Mouse (Mus musculus) hindbrain, embryonic 14.5 days (tissue): ENCODE measurements around the gene Vps26a. TPM values are rescaled to one million over a fixed set of nuclear protein-coding genes. Genes with fewer than 3 reads are reported as not detected.
A peak's percentile ranks its signal among the peaks of the same experiment; 100 is the strongest.
"Not testable (repeated sequence)": the region's sequence is repeated elsewhere in the genome, so short reads cannot be mapped to it uniquely, and the experiment has no call there.

Experiments used
- ATAC-seq: fragments of 200-750 bp; cut with Nextera tagmentation; 2 replicates; pipeline ENCODE4 v1.8.0; 2017; ENCODE audit warnings: moderate number of reproducible peaks, mild to moderate bottlenecking, moderate TSS enrichment, moderate library complexity; ENCODE audit not compliant: low FRiP score
- DNase-seq: peaks from one replicate; pipeline ENCODE4 v3.0.0-alpha.2; 2015; ENCODE audit warnings: low spot score
- H3K27ac ChIP-seq: fragments of 300-500 bp; sonication (generic); 2 replicates; pipeline ENCODE4 v1.5.1; 2014; ENCODE audit warnings: mild to moderate bottlenecking, moderate library complexity
- H3K27me3 ChIP-seq: fragments of 300-500 bp; sonication (generic); 2 replicates; pipeline ENCODE4 v1.6.1; 2014; ENCODE audit warnings: mild to moderate bottlenecking, low read length, mixed read lengths; ENCODE audit not compliant: control insufficient read depth, insufficient read depth
- H3K36me3 ChIP-seq: fragments of 300-500 bp; sonication (generic); replicated peaks from 2 replicates; pipeline ENCODE4 v1.6.1; 2014; ENCODE audit not compliant: control insufficient read depth, insufficient read depth
- H3K4me1 ChIP-seq: fragments of 300-500 bp; sonication (generic); replicated peaks from 2 replicates; pipeline ENCODE4 v1.6.1; 2014; ENCODE audit warnings: antibody characterized with exemption, low read length, mixed read lengths; ENCODE audit not compliant: control insufficient read depth, insufficient read depth
- H3K4me2 ChIP-seq: fragments of 300-500 bp; sonication (generic); replicated peaks from 2 replicates; pipeline ENCODE4 v1.6.1; 2014; ENCODE audit warnings: mild to moderate bottlenecking, moderate library complexity
- H3K4me3 ChIP-seq: fragments of 300-500 bp; sonication (generic); replicated peaks from 2 replicates; pipeline ENCODE4 v1.5.1; 2014; ENCODE audit warnings: mild to moderate bottlenecking, low read length
- H3K9ac ChIP-seq: fragments of 300-500 bp; sonication (generic); 2 replicates; pipeline ENCODE4 v1.6.1; 2014
- H3K9me3 ChIP-seq: fragments of 300-500 bp; sonication (generic); 2 replicates; pipeline ENCODE4 v1.6.1; 2016; ENCODE audit warnings: low read length; ENCODE audit not compliant: control insufficient read depth
- WGBS: fragments of 180-500 bp; shearing (Covaris S2); extraction: QIAGEN DNeasy Blood & Tissue Kit; methylation state at CpG from one replicate; pipeline ENCODE4 v1.1.7; 2014; 5-methylcytosine and 5-hydroxymethylcytosine counted together
- polyA plus RNA-seq: library from polyadenylated mRNA; unstranded; fragments of >200 nt; fragmentation: Nextera tagmentation; extraction: Ambion mirVana; gene quantifications from 2 replicates; pipeline ENCODE4 v1.2.1, GENCODE M21; 2014

Vps26a gene
- polyA plus RNA-seq, 1 experiment from 2014 or later = 60.3 TPM

DNA sequence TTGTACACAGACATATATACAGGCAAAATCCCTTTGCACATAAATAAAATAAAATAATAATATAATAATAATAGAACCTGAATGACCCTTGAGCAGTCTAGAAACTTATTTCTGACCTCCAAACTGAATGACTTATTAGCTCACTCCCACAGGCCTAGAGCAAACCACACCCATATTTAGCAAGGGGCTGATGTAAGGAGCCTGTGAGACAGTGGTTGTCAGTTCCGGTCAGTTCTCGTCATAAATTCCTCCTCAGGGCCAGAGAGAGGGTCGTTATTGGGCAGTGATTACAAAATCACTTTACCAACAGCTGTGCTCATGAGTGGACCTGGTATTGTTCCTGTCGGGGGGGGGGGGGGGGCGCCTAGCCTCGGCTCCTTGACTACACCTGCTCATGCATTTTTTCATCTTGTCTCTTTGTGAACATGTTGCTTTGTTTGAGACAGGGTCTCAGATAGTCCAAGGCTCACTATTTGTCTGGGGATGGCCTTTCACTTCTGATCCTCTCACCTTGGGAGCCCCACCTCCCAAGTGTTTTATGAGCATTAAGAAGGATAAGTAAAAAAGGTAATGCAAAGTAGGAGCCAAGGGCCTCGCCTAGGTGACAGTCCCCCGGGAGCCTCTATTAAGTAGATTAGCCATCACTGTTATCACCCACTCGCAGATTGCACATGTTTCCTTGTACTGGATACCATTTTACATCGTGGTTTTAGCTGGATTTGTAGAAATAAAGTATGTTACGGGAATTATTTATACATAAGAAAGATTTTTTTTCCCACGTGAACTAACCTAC, 17.4 kb upstream of the Vps26a start:
- H3K9ac ChIP-seq = no peak overlapping the region
- H3K4me3 ChIP-seq = no peak overlapping the region
- DNase-seq (no peak), ATAC-seq (no peak)
- WGBS = 85% methylated on average over 12 of the region's 12 CpGs
- H3K27me3 ChIP-seq = peaks cover 7% of the 10 kb centered on the region
- no peaks in the 10 kb centered on the region for H3K9me3 ChIP-seq
- H3K4me2 ChIP-seq = no peak overlapping the region
- no peaks in the 10 kb centered on the region for H3K4me1 ChIP-seq
- no peaks in the 10 kb centered on the region for H3K36me3 ChIP-seq
- no peak overlapping the region for H3K27ac ChIP-seq

DNA sequence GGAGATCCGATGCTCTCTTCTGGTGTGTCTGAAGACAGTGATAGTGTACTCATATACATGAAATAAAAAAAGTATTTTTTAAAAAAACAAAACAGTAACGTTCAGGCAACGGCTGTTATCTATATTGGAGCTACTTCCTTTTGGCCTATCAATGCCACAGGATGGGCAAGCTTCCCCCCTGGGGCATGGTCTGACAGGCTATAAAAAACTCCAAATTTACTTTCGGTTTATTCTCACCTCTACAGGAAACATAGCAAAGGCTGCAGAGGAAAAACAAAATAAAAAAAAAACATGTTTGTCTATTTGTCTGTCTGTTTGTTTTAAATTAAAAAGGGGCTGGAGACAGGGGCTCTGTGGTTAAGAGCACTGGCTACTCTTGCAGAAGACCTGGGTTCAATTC, 16.7 kb upstream of the Vps26a start:
- H3K27ac ChIP-seq = no peak overlapping the region
- WGBS = 84% methylated on average over 4 of the region's 4 CpGs
- peaks cover 7% of the 10 kb centered on the region for H3K27me3 ChIP-seq
- no peaks in the 10 kb centered on the region for H3K36me3 ChIP-seq
- no peaks in the 10 kb centered on the region for H3K4me1 ChIP-seq
- no peak overlapping the region for H3K9ac ChIP-seq
- ATAC-seq (no peak), DNase-seq (no peak)
- no peak overlapping the region for H3K4me2 ChIP-seq
- H3K4me3 ChIP-seq = no peak overlapping the region
- H3K9me3 ChIP-seq = no peaks in the 10 kb centered on the region

DNA sequence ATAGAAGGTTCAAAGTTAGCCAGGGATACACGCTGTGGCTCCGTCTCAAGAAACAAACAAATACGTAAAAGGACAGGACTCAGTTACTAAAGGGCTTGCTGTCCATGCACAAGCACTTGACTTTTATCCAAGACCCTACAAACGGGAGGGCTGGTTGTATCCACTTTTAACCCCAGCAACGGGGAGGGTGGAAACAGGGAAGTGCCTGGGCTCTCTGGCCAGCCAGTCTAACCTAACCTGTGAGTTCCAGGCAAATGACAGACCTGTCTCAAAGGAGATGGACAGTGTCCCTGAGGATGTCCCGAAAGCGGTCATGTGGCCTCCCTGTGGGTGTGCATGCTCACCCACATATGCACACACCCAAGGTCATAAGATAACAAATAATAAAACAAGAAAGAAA, 15.3 kb upstream of the Vps26a start:
- WGBS = 83% methylated on average over 7 of the region's 7 CpGs
- Histone ChIP-seq H3K9ac (no peak overlapping the region), H3K27me3 (no peaks in the 10 kb centered on the region), H3K4me3 (no peak overlapping the region), H3K27ac (no peak overlapping the region), H3K4me2 (no peak overlapping the region), H3K4me1 (no peaks in the 10 kb centered on the region), H3K9me3 (no peaks in the 10 kb centered on the region), H3K36me3 (no peaks in the 10 kb centered on the region)
- no peak for ATAC-seq
- DNase-seq = no peak

GRCm38 (mm10) chr10:62500916-62501615, 14.5 kb upstream of the Vps26a start:
- no peak overlapping the region for H3K27ac ChIP-seq
- no peaks in the 10 kb centered on the region for H3K9me3 ChIP-seq
- H3K27me3 ChIP-seq = no peaks in the 10 kb centered on the region
- DNase-seq (no peak), ATAC-seq (no peak)
- H3K36me3 ChIP-seq = no peaks in the 10 kb centered on the region
- 92% methylated on average over 9 of the region's 9 CpGs for WGBS
- no peak overlapping the region for H3K4me2 ChIP-seq
- H3K4me1 ChIP-seq = no peaks in the 10 kb centered on the region
- no peak overlapping the region for H3K9ac ChIP-seq
- no peak overlapping the region for H3K4me3 ChIP-seq

- 23% methylated on average over 15 of the region's 15 CpGs for WGBS
- Histone ChIP-seq H3K4me2 (peak overlapping the region; percentile 24; the same call in 1 of the 2 replicates), H3K4me3 (no peak overlapping the region), H3K9me3 (no peaks in the 10 kb centered on the region), H3K27me3 (no peaks in the 10 kb centered on the region), H3K27ac (no peak overlapping the region), H3K4me1 (no peaks in the 10 kb centered on the region), H3K9ac (no peak overlapping the region; the same call in 1 of the 2 replicates), H3K36me3 (no peaks in the 10 kb centered on the region)
- ATAC-seq (peak; percentile 57; the same call in 1 of the 2 replicates), DNase-seq (peak; percentile 86)
Measured at GRCm38 (mm10) chr10:62500088-62500915, 13.7 kb upstream of the Vps26a start.

DNA sequence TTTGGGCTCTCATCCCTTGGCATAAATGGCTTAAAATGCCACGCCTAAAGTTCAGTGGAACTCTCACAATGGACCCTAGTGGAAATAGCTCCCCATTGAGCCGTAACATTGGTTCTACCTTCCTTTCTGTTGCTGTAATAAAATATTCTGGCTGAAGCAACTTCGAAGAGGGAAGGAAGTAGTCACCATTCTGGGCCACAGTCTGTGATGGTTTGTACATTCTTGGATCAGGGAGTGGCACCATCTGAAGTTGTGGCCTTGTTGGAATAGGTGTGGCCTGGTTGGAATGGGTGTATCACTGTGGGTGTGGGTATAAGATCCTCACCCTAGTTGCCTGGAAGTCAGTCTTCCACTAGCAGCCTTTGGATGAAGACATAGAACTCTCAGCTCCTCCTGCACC, 5.1 kb upstream of the Vps26a start:
- not testable (repeated sequence) for H3K36me3 ChIP-seq, H3K4me1 ChIP-seq, H3K9ac ChIP-seq, ATAC-seq, DNase-seq, H3K4me3 ChIP-seq, H3K27me3 ChIP-seq, H3K9me3 ChIP-seq, H3K27ac ChIP-seq, H3K4me2 ChIP-seq
- WGBS = 88% methylated on average over 3 of the region's 3 CpGs

GRCm38 (mm10) chr10:62488266-62488665, 1.7 kb upstream of the Vps26a start:
- ATAC-seq (no peak), DNase-seq (peak; percentile 63)
- H3K27me3 ChIP-seq = no peaks in the 10 kb centered on the region
- H3K9ac ChIP-seq = no peak overlapping the region
- no peaks in the 10 kb centered on the region for H3K36me3 ChIP-seq
- no peak overlapping the region for H3K27ac ChIP-seq
- no peaks in the 10 kb centered on the region for H3K9me3 ChIP-seq
- H3K4me1 ChIP-seq = peaks cover 6% of the 10 kb centered on the region; the same call in 1 of the 2 replicates
- H3K4me2 ChIP-seq = no peak overlapping the region
- H3K4me3 ChIP-seq = no peak overlapping the region
- WGBS = 5% methylated on average over 1 of the region's 1 CpGs

DNA sequence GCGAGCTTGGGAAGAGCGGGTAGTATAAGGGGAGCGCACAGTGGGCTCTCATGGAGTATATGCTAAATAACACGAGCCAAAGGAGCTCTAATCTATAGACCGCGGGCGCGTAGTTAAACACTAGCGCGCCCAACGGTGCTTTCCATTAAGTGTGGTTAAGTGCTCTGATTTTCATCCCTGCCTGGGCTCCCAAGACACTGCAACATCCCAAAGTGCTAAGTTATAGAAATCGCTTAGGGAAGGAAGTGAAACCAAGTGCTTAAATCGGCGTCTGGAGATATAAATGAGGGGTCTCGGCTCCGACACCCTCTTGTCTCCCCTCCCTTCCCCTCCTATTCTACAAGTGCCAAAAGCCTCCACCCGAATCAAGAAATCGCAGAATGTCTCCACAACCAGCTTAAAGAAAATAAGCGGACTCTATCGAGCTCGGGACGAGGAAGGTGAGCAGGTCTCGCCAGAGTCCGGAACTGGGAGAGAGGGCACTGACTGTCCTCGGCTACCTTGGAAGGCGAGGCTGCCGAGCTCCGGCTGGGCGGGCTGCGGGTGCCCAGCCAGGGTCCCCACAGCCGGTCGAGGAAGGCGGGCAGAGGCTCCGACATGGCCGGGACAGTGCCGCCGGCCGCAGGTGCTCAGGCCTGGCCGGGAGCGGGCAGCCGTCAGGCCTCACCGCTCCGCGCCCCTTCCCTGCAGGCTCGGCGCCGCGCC, 575 bp downstream of the Vps26a start:
- Histone ChIP-seq H3K4me1 (peaks cover 6% of the 10 kb centered on the region; the same call in 1 of the 2 replicates), H3K27ac (peak overlapping the region; percentile 75), H3K36me3 (no peaks in the 10 kb centered on the region), H3K9ac (peak overlapping the region; percentile 80), H3K27me3 (no peaks in the 10 kb centered on the region), H3K9me3 (no peaks in the 10 kb centered on the region), H3K4me2 (peak overlapping the region; percentile 53), H3K4me3 (peak overlapping the region; percentile 80)
- DNase-seq (peak; percentile 27), ATAC-seq (peak; percentile 81)
- under 1% methylated on average over 41 of the region's 48 CpGs for WGBS
